Mouse (Mus musculus) spleen, adult 2 months (tissue): ENCODE measurements around the gene Plin5.

Source experiments
- CTCF ChIP-seq: fragments of 200-500 bp; IDR thresholded peaks from 2 replicates; pipeline ENCODE4 v1.5.1; 2011; ENCODE audit warnings: mild to moderate bottlenecking, inconsistent platforms; ENCODE audit not compliant: insufficient read depth, insufficient read length, insufficient replicate concordance; ENCODE audit errors: extremely low read depth
- POLR2A ChIP-seq: fragments of 200-500 bp; IDR thresholded peaks from 2 replicates; pipeline ENCODE4 v1.6.1; 2011; ENCODE audit warnings: low read depth, low read length, inconsistent platforms

DNA sequence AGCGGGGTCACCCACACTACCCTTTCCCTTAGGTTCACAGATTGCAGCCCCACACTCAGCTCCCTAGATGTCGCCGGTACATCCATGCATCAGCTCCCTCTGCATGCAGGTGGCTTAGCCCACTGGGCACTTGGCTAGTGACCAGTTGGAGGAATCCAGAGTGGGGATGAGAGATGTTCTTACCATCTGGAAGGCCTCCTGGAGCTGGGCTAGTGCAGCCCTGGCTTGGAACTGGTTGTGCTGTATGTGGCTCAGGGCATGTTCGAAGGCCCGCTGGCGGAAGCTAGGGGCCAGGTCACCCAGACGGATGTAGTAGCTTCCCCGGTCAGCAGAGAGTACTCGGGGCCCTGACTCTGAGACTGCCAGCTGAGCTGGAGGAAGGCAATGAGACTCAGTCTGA lies 14.5 kb downstream of the Plin5 start:
- TF ChIP-seq CTCF (no peak), POLR2A (no peak)
